Mouse (Mus musculus) heart, adult 8-10 months (tissue): ENCODE results near the gene Olfr1373. TPM values are rescaled to one million over a fixed set of nuclear protein-coding genes. Genes with fewer than 3 reads are reported as not detected.

Experiments used
- DNase-seq: peaks from one replicate; pipeline ENCODE4 v3.0.0; 2022; ENCODE audit warnings: low spot score
- microRNA-seq: library from miRNA; unstranded; fragments of <30 nt; microRNA quantifications from one replicate; pipeline ENCODE4 v1.2.0, GENCODE M21; 2022
- total RNA-seq, 4 experiments: library from RNA; stranded (reverse); gene quantifications; 2 replicates each; pipeline ENCODE4 v1.2.4; 2022

Olfr1373 gene
- total RNA-seq, 4 experiments from 2014 or later: not detected

GRCm38 (mm10) chr11:52106037-52106436 is 39.3 kb downstream of the Olfr1373 start:
- no peak for DNase-seq

DNA sequence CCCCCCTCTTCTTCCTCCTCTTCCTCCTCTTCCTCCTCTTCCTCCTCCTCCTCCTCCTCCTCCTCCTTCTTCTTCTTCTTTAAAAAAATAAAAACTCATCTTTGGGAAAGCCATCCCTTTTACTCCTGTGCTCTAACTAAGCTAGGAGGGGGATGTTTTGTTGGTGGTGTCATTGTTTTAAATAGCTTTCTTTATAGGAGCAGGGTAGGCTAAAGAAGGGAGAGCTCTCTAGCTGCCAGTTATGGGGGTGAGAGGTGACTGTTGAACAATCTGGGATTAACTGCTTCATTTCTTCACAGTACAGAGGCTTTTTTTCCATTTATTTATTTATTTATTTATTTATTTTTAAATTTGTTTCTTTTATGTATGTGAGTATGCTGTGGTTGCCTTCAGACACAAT is 39.8 kb downstream of the Olfr1373 start:
- DNase-seq: no peak

DNA sequence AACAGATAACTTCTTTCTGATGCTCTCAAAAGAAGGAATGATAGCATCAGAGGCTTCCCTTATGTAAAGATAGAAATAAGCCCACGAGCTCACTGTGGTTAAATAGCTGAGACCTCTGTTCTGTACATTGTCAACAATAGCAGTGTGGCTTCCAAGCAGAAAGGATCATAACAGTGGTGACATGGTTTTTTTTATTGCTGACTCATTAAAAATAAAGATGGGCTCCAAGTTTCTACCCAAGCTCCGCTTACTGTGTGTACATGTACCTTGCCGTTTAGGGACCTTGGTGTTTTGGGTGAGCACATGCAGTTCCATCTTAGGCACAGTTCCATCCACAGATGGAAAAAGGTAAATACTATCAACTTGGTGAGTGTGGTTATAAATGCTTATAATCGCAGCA is 42.4 kb downstream of the Olfr1373 start:
- no peak for DNase-seq

GRCm38 (mm10) chr11:52099771-52100219 is 45.5 kb downstream of the Olfr1373 start:
- DNase-seq: no peak

GRCm38 (mm10) chr11:52099031-52099761 is 46.1 kb downstream of the Olfr1373 start:
- DNase-seq: peak; percentile 33

GRCm38 (mm10) chr11:52098398-52098946 is 46.9 kb downstream of the Olfr1373 start, which contains the start of gene Ppp2ca:
Gene Ppp2ca (plus strand): TSS chr11:52098681.
- peak; percentile 98 for DNase-seq

GRCm38 (mm10) chr11:52097596-52097995 is 47.7 kb downstream of the Olfr1373 start:
- no peak for DNase-seq

GRCm38 (mm10) chr11:52097016-52097415 is 48.3 kb downstream of the Olfr1373 start:
- DNase-seq: no peak

Small RNA genes within 50 kb of the gene (microRNA-seq; reads per million reads assigned to microRNA genes)
- gene Gm24157 (not detected), gene Mir3061 (14.3 reads per million, percentile 32 among the genes with 10 or more reads in this experiment)

Other genes with a start within 250 kb of the Olfr1373 start
- gene Cdkn2aipnl, start 177.9 kb downstream of the Olfr1373 start, total RNA-seq: 10 to 100 TPM in 3 of 4 experiments, 1 to 10 TPM in 1; 9.1 to 11.6 (median 10.4) TPM
- 100 to 1,000 TPM; 300 to 368 (median 327) TPM for gene Ube2b, start 144.8 kb downstream of the Olfr1373 start, total RNA-seq
- 1 to 10 TPM; 3.8 to 5.5 (median 4.4) TPM for gene Cdkl3, start 141.3 kb downstream of the Olfr1373 start, total RNA-seq
- 10 to 100 TPM; 53.3 to 55.1 (median 54.5) TPM for gene Ppp2ca, start 46.8 kb downstream of the Olfr1373 start, total RNA-seq
- not detected for gene Olfr1371, start 68.5 kb upstream of the Olfr1373 start, total RNA-seq
- 100 to 1,000 TPM; 243 to 269 (median 257) TPM for gene Skp1a, start 86.5 kb upstream of the Olfr1373 start, total RNA-seq
- gene Tcf7, start 137.5 kb upstream of the Olfr1373 start, total RNA-seq: 1 to 10 TPM in 1 of 4 experiments, under 1 TPM in 3; 0.44 to 1.0 (median 0.83) TPM
- 1,000 to 10,000 TPM; 1,103 to 1,162 (median 1,146) TPM for gene Vdac1, start 215.3 kb upstream of the Olfr1373 start, total RNA-seq